Mouse (Mus musculus) embryonic facial prominence, embryonic 13.5 days (tissue): ENCODE results near the gene Ephb2. TPM values are rescaled to one million over a fixed set of nuclear protein-coding genes. Genes with fewer than 3 reads are reported as not detected.

Experiments used
- ATAC-seq: fragments of 200-750 bp; cut with Nextera tagmentation; 2 replicates; pipeline ENCODE4 v1.8.0; 2017; ENCODE audit warnings: low read depth; ENCODE audit not compliant: insufficient number of reproducible peaks, insufficient read depth, low FRiP score, low TSS enrichment
- H3K27ac ChIP-seq: fragments of 300-500 bp; sonication (generic); 2 replicates; pipeline ENCODE4 v1.5.1; 2015; ENCODE audit warnings: moderate library complexity, mild to moderate bottlenecking, inconsistent platforms
- H3K27me3 ChIP-seq: fragments of 300-500 bp; sonication (generic); 2 replicates; pipeline ENCODE4 v1.6.1; 2015; ENCODE audit warnings: mild to moderate bottlenecking, inconsistent platforms
- H3K36me3 ChIP-seq: fragments of 300-500 bp; sonication (generic); 2 replicates; pipeline ENCODE4 v1.6.1; 2015; ENCODE audit warnings: mild to moderate bottlenecking, inconsistent platforms
- H3K4me1 ChIP-seq: fragments of 300-500 bp; sonication (generic); 2 replicates; pipeline ENCODE4 v1.6.1; 2015; ENCODE audit warnings: inconsistent platforms
- H3K4me2 ChIP-seq: fragments of 300-500 bp; sonication (generic); 2 replicates; pipeline ENCODE4 v1.6.1; 2015; ENCODE audit warnings: moderate library complexity, mild to moderate bottlenecking, inconsistent platforms
- H3K4me3 ChIP-seq: fragments of 300-500 bp; sonication (generic); 2 replicates; pipeline ENCODE4 v1.5.1; 2015; ENCODE audit warnings: mild to moderate bottlenecking, inconsistent platforms
- H3K9ac ChIP-seq: fragments of 300-500 bp; sonication (generic); 2 replicates; pipeline ENCODE4 v1.6.1; 2015; ENCODE audit warnings: mild to moderate bottlenecking, inconsistent platforms
- H3K9me3 ChIP-seq: fragments of 300-500 bp; sonication (generic); 2 replicates; pipeline ENCODE4 v1.6.1; 2016; ENCODE audit warnings: inconsistent platforms
- WGBS: fragments of 180-500 bp; shearing (Covaris S2); methylation state at CpG from one replicate; pipeline ENCODE4 v1.1.7; 2015; ENCODE audit warnings: mixed read lengths; 5-methylcytosine and 5-hydroxymethylcytosine counted together
- polyA plus RNA-seq: library from polyadenylated mRNA; unstranded; fragments of >200 nt; fragmentation: Nextera tagmentation; extraction: Ambion mirVana; gene quantifications from 2 replicates; pipeline ENCODE4 v1.2.1, GENCODE M21; 2015

The Ephb2 gene
- polyA plus RNA-seq, 1 experiment from 2014 or later: 7.9 TPM

GRCm38 (mm10) chr4:136638890-136639289 lies 196.9 kb downstream of the Ephb2 start:
- no peak for ATAC-seq
- peaks cover 46% of the 10 kb centered on the region for H3K27me3 ChIP-seq
- no peak overlapping the region for H3K27ac ChIP-seq
- H3K9ac ChIP-seq: no peak overlapping the region
- H3K4me2 ChIP-seq: peak overlapping the region; percentile 11; the same call in 1 of the 2 replicates
- no peaks in the 10 kb centered on the region for H3K9me3 ChIP-seq
- H3K36me3 ChIP-seq: no peaks in the 10 kb centered on the region
- peaks cover 24% of the 10 kb centered on the region for H3K4me1 ChIP-seq
- WGBS: 6% methylated on average over 10 of the region's 10 CpGs
- H3K4me3 ChIP-seq: no peak overlapping the region

- Histone ChIP-seq H3K4me3 (peak overlapping the region; percentile 54), H3K27me3 (peaks cover 46% of the 10 kb centered on the region), H3K9ac (no peak overlapping the region), H3K27ac (no peak overlapping the region), H3K4me1 (peaks cover 24% of the 10 kb centered on the region), H3K9me3 (no peaks in the 10 kb centered on the region), H3K36me3 (no peaks in the 10 kb centered on the region), H3K4me2 (peak overlapping the region; percentile 80)
- WGBS: 32% methylated on average over 7 of the region's 7 CpGs
- no peak for ATAC-seq
Observed at GRCm38 (mm10) chr4:136638230-136638750, 197.5 kb downstream of the Ephb2 start.

- no peak overlapping the region for H3K27ac ChIP-seq
- peak overlapping the region; percentile 80 for H3K4me2 ChIP-seq
- H3K27me3 ChIP-seq: peaks cover 46% of the 10 kb centered on the region
- 2% methylated on average over 76 of the region's 76 CpGs for WGBS
- no peaks in the 10 kb centered on the region for H3K9me3 ChIP-seq
- peak overlapping the region; percentile 54 for H3K4me3 ChIP-seq
- H3K4me1 ChIP-seq: peaks cover 24% of the 10 kb centered on the region
- peak overlapping the region; percentile 75 for H3K9ac ChIP-seq
- H3K36me3 ChIP-seq: no peaks in the 10 kb centered on the region
- ATAC-seq: peak; percentile 43; the same call in 1 of the 2 replicates
Observed at GRCm38 (mm10) chr4:136637563-136638229, 198.1 kb downstream of the Ephb2 start.

GRCm38 (mm10) chr4:136636983-136637562 lies 198.7 kb downstream of the Ephb2 start:
- ATAC-seq: no peak
- H3K36me3 ChIP-seq: no peaks in the 10 kb centered on the region
- H3K9me3 ChIP-seq: no peaks in the 10 kb centered on the region
- H3K27me3 ChIP-seq: peaks cover 46% of the 10 kb centered on the region
- 18% methylated on average over 37 of the region's 37 CpGs for WGBS
- peak overlapping the region; percentile 75 for H3K9ac ChIP-seq
- H3K27ac ChIP-seq: no peak overlapping the region
- peak overlapping the region; percentile 54 for H3K4me3 ChIP-seq
- H3K4me1 ChIP-seq: peaks cover 24% of the 10 kb centered on the region
- H3K4me2 ChIP-seq: peak overlapping the region; percentile 80

- ATAC-seq: no peak
- H3K27me3 ChIP-seq: peaks cover 46% of the 10 kb centered on the region
- H3K4me3 ChIP-seq: no peak overlapping the region
- H3K4me1 ChIP-seq: peaks cover 24% of the 10 kb centered on the region
- no peaks in the 10 kb centered on the region for H3K9me3 ChIP-seq
- H3K9ac ChIP-seq: no peak overlapping the region
- WGBS: 65% methylated on average over 5 of the region's 5 CpGs
- H3K36me3 ChIP-seq: no peaks in the 10 kb centered on the region
- no peak overlapping the region for H3K27ac ChIP-seq
- peak overlapping the region; percentile 80 for H3K4me2 ChIP-seq
Observed at GRCm38 (mm10) chr4:136636511-136636910, 199.3 kb downstream of the Ephb2 start.

GRCm38 (mm10) chr4:136635995-136636394 lies 199.8 kb downstream of the Ephb2 start:
- Histone ChIP-seq H3K4me1 (peaks cover 24% of the 10 kb centered on the region), H3K4me2 (no peak overlapping the region), H3K4me3 (no peak overlapping the region), H3K27me3 (peaks cover 46% of the 10 kb centered on the region), H3K9ac (no peak overlapping the region), H3K36me3 (no peaks in the 10 kb centered on the region), H3K9me3 (no peaks in the 10 kb centered on the region), H3K27ac (no peak overlapping the region)
- ATAC-seq: no peak

- 86% methylated on average over 11 of the region's 11 CpGs for WGBS
- Histone ChIP-seq H3K4me3 (no peak overlapping the region), H3K4me2 (no peak overlapping the region), H3K9ac (no peak overlapping the region), H3K27me3 (peaks cover 10% of the 10 kb centered on the region), H3K9me3 (no peaks in the 10 kb centered on the region), H3K4me1 (no peaks in the 10 kb centered on the region), H3K27ac (no peak overlapping the region), H3K36me3 (no peaks in the 10 kb centered on the region)
- no peak for ATAC-seq
Observed at GRCm38 (mm10) chr4:136631237-136631994, 204.4 kb downstream of the Ephb2 start.

GRCm38 (mm10) chr4:136626590-136626989 lies 209.2 kb downstream of the Ephb2 start:
- 63% methylated on average over 6 of the region's 6 CpGs for WGBS
- Histone ChIP-seq H3K4me2 (no peak overlapping the region), H3K4me3 (no peak overlapping the region), H3K27ac (no peak overlapping the region), H3K9ac (no peak overlapping the region), H3K27me3 (peaks cover 9% of the 10 kb centered on the region; the same call in 1 of the 2 replicates), H3K4me1 (no peaks in the 10 kb centered on the region), H3K9me3 (no peaks in the 10 kb centered on the region), H3K36me3 (no peaks in the 10 kb centered on the region)
- no peak for ATAC-seq

GRCm38 (mm10) chr4:136622388-136622787 lies 213.4 kb downstream of the Ephb2 start, which contains the start of gene Lactbl1:
TSS of gene Lactbl1 (plus strand) at chr4:136622621.
- no peak for ATAC-seq
- no peaks in the 10 kb centered on the region for H3K9me3 ChIP-seq
- no peak within 1 kb of the TSS for H3K4me3 ChIP-seq
- no peaks in the 10 kb centered on the region for H3K36me3 ChIP-seq
- H3K4me1 ChIP-seq: no peaks in the 10 kb centered on the region
- no peak within 1 kb of the TSS for H3K4me2 ChIP-seq
- H3K27me3 ChIP-seq: peaks cover 9% of the 10 kb centered on the region; the same call in 1 of the 2 replicates
- WGBS: 39% methylated on average over 6 of the region's 6 CpGs
- no peak within 1 kb of the TSS for H3K9ac ChIP-seq
- H3K27ac ChIP-seq: no peak within 1 kb of the TSS

GRCm38 (mm10) chr4:136621956-136622355 lies 213.8 kb downstream of the Ephb2 start:
- no peaks in the 10 kb centered on the region for H3K4me1 ChIP-seq
- ATAC-seq: no peak
- H3K9me3 ChIP-seq: no peaks in the 10 kb centered on the region
- 53% methylated on average over 5 of the region's 5 CpGs for WGBS
- no peak overlapping the region for H3K27ac ChIP-seq
- no peak overlapping the region for H3K9ac ChIP-seq
- H3K36me3 ChIP-seq: no peaks in the 10 kb centered on the region
- H3K4me3 ChIP-seq: no peak overlapping the region
- peaks cover 9% of the 10 kb centered on the region; the same call in 1 of the 2 replicates for H3K27me3 ChIP-seq
- no peak overlapping the region for H3K4me2 ChIP-seq

- peaks cover 9% of the 10 kb centered on the region; the same call in 1 of the 2 replicates for H3K27me3 ChIP-seq
- no peaks in the 10 kb centered on the region for H3K9me3 ChIP-seq
- no peaks in the 10 kb centered on the region for H3K4me1 ChIP-seq
- WGBS: 0% methylated on average over 1 of the region's 1 CpGs
- no peaks in the 10 kb centered on the region for H3K36me3 ChIP-seq
- ATAC-seq: no peak
- H3K27ac ChIP-seq: no peak overlapping the region
- H3K4me2 ChIP-seq: no peak overlapping the region
- H3K9ac ChIP-seq: no peak overlapping the region
- H3K4me3 ChIP-seq: no peak overlapping the region
Observed at GRCm38 (mm10) chr4:136621336-136621735, 214.5 kb downstream of the Ephb2 start.
